Mouse (Mus musculus) intestine, postnatal 0 days (tissue): ENCODE measurements around the gene Rap1gap. TPM values are rescaled to one million over a fixed set of nuclear protein-coding genes. Genes with fewer than 3 reads are reported as not detected.

Experiments
- ATAC-seq: fragments of 200-750 bp; cut with Nextera tagmentation; 2 replicates; pipeline ENCODE4 v1.8.0; 2017; ENCODE audit warnings: mild to moderate bottlenecking, moderate TSS enrichment, moderate library complexity
- H3K27ac ChIP-seq: fragments of 300-500 bp; sonication (generic); 2 replicates; pipeline ENCODE4 v1.5.1; 2014; ENCODE audit warnings: mild to moderate bottlenecking, low read depth, low read length, moderate library complexity
- H3K27me3 ChIP-seq: fragments of 300-500 bp; sonication (generic); replicated peaks from 2 replicates; pipeline ENCODE4 v1.6.1; 2014; ENCODE audit warnings: low read length, mixed read lengths; ENCODE audit not compliant: control insufficient read depth, insufficient read depth
- H3K36me3 ChIP-seq: fragments of 300-500 bp; sonication (generic); 2 replicates; pipeline ENCODE4 v1.6.1; 2014; ENCODE audit warnings: mild to moderate bottlenecking, moderate library complexity; ENCODE audit not compliant: control insufficient read depth, insufficient read depth
- H3K4me1 ChIP-seq: fragments of 300-500 bp; sonication (generic); replicated peaks from 2 replicates; pipeline ENCODE4 v1.6.1; 2014; ENCODE audit warnings: antibody characterized with exemption, low read length, mixed read lengths; ENCODE audit not compliant: control insufficient read depth, insufficient read depth
- H3K4me2 ChIP-seq: fragments of 300-500 bp; sonication (generic); replicated peaks from 2 replicates; pipeline ENCODE4 v1.6.1; 2014; ENCODE audit warnings: low read depth, mild to moderate bottlenecking, moderate library complexity
- H3K4me3 ChIP-seq: fragments of 300-500 bp; sonication (generic); 2 replicates; pipeline ENCODE4 v1.5.1; 2014; ENCODE audit warnings: low read depth, low read length
- H3K9ac ChIP-seq: fragments of 300-500 bp; sonication (generic); 2 replicates; pipeline ENCODE4 v1.6.1; 2014; ENCODE audit warnings: mild to moderate bottlenecking, low read depth, low read length
- H3K9me3 ChIP-seq: fragments of 300-500 bp; sonication (generic); 2 replicates; pipeline ENCODE4 v1.6.1; 2016; ENCODE audit warnings: mixed run types; ENCODE audit not compliant: control insufficient read depth
- CTCF ChIP-seq: sonication (generic); IDR thresholded peaks from 2 replicates; pipeline ENCODE4 v1.5.1; 2016; ENCODE audit warnings: low read depth, mild to moderate bottlenecking, control low read depth, antibody characterized with exemption, moderate library complexity
- whole genome bisulfite sequencing: fragments of 180-500 bp; shearing (Covaris S2); extraction: QIAGEN DNeasy Blood & Tissue Kit; methylation state at CpG from one replicate; pipeline ENCODE4 v1.1.7; 2014; 5-methylcytosine and 5-hydroxymethylcytosine counted together
- polyA plus RNA-seq: library from polyadenylated mRNA; unstranded; fragments of >200 nt; fragmentation: Nextera tagmentation; extraction: Ambion mirVana; gene quantifications from 2 replicates; pipeline ENCODE4 v1.2.1, GENCODE M21; 2015

Gene Rap1gap
- polyA plus RNA-seq, 1 experiment from 2014 or later = 9.1 TPM

DNA sequence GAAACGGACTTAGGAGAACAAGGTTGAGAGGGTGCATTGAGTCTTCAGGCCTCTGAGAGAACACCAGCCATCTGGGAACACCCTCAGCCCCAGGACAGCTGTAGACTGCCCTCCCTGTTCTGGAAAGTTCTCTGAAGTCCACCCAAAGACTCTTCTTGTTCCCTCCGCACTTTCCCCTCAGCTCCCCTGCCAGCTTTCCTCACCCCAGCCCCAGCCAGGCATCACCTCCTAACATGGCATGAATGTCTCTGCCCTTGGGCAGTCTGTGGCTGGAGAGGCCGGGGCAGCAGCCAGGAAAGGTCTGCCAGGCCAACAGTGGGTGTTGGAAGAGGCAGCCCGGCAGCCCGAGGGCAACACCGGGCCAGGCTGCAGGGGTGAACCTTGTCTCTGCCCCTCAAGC, 104.3 kb downstream of the Rap1gap start:
- Histone ChIP-seq H3K4me3 (no peak overlapping the region), H3K9me3 (no peaks in the 10 kb centered on the region), H3K9ac (no peak overlapping the region), H3K36me3 (no peaks in the 10 kb centered on the region), H3K4me1 (no peaks in the 10 kb centered on the region), H3K4me2 (no peak overlapping the region), H3K27me3 (no peaks in the 10 kb centered on the region), H3K27ac (no peak overlapping the region)
- WGBS = 70% methylated on average over 6 of the region's 6 CpGs
- no peak for TF ChIP-seq CTCF
- ATAC-seq = no peak

DNA sequence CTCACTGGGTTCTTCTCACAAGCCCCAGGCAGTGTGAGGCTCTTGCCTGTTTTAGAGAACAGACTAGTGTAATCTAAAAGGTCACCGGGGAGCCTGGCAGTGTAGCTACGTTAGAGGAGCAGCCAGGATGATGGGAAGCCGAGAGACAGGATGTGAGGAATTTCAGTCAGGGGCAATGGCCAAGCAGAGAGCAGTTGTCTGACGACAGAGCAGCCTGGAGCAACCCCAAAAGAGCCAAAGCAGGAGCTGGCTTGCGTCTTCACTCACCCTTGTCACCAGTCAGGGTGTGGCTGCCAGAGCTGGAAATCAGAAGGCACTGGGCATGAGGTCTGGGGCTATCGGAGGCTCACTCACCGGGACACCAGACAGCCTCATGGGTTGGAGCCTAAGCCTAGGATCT, 105.1 kb downstream of the Rap1gap start:
- no peak overlapping the region for H3K4me2 ChIP-seq
- no peak for TF ChIP-seq CTCF
- no peaks in the 10 kb centered on the region for H3K27me3 ChIP-seq
- ATAC-seq = no peak
- 45% methylated on average over 7 of the region's 7 CpGs for WGBS
- H3K9ac ChIP-seq = no peak overlapping the region
- H3K36me3 ChIP-seq = no peaks in the 10 kb centered on the region
- H3K27ac ChIP-seq = no peak overlapping the region
- no peak overlapping the region for H3K4me3 ChIP-seq
- H3K4me1 ChIP-seq = no peaks in the 10 kb centered on the region
- no peaks in the 10 kb centered on the region for H3K9me3 ChIP-seq

DNA sequence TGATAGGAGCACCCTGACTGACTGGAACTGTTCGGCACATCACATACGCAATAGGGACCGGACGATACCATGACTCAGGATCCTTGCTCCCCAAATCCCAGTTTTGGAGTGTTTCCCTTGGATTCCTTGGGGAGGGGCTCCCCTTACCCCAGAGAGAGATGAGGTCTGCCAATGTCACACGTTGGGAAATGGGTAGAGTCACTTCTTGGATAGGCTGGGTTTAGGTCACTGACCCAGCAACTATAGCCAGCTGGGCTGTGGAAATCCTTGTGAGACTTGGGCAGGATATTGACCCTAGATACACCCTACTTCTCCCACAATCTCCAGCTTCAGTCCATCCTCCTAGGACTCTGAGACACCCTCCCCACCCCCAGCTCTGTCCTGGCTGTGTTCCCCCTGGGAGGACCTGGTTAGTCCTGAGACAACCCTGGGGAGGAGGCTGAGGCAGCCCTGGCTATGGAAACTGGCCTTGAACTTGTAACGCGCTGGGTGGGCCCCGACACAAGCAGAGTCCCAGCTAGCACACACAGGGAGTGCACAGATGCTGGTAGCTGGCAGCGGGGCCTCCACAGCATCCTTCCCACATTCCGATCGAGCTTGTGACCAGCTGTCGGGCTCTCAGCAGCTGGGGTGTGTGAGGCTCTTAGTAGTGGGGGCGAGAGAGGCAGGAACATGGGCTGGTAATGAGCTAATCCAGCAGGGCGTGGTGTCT, 106.5 kb downstream of the Rap1gap start:
- no peaks in the 10 kb centered on the region for H3K9me3 ChIP-seq
- 62% methylated on average over 14 of the region's 14 CpGs for WGBS

DNA sequence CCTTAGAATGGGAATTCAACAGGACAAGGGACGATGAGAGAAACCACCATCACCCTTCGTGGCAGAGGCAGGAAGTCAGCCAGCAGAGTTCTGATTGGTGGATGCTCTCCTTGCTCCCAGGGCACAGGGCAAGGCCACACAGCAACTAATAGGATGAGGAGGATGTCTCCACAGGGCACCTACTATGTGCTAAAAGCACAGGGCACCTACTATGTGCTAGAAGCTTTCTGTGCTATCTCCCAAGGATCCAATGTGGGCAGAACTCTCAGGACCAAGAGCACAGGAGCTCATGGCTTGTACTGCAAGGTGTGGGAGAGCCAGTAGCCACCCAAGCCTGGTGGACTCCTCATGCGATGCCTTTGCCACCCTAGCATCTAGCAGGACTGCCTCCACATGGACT, 107.2 kb downstream of the Rap1gap start:
- WGBS = 74% methylated on average over 3 of the region's 3 CpGs
- no peaks in the 10 kb centered on the region for H3K4me1 ChIP-seq
- TF ChIP-seq CTCF = no peak
- no peaks in the 10 kb centered on the region for H3K36me3 ChIP-seq
- H3K9ac ChIP-seq = no peak overlapping the region
- H3K9me3 ChIP-seq = no peaks in the 10 kb centered on the region
- H3K27me3 ChIP-seq = no peaks in the 10 kb centered on the region
- H3K27ac ChIP-seq = no peak overlapping the region
- no peak for ATAC-seq
- no peak overlapping the region for H3K4me3 ChIP-seq
- H3K4me2 ChIP-seq = no peak overlapping the region

More for the DNA sequence above, 106.5 kb downstream of the Rap1gap start:
- Histone ChIP-seq H3K4me1 (no peaks in the 10 kb centered on the region), H3K27ac (no peak overlapping the region), H3K36me3 (no peaks in the 10 kb centered on the region), H3K27me3 (no peaks in the 10 kb centered on the region), H3K4me3 (no peak overlapping the region), H3K4me2 (no peak overlapping the region), H3K9ac (no peak overlapping the region)
- TF ChIP-seq CTCF = no peak
- no peak for ATAC-seq

- Histone ChIP-seq H3K9ac (no peak overlapping the region), H3K4me1 (no peaks in the 10 kb centered on the region), H3K4me3 (no peak overlapping the region), H3K27me3 (no peaks in the 10 kb centered on the region), H3K27ac (no peak overlapping the region), H3K36me3 (no peaks in the 10 kb centered on the region), H3K4me2 (no peak overlapping the region), H3K9me3 (no peaks in the 10 kb centered on the region)
- WGBS = 73% methylated on average over 16 of the region's 16 CpGs
- no peak for TF ChIP-seq CTCF
- no peak for ATAC-seq
Observed at GRCm38 (mm10) chr4:137772438-137773056, 108.0 kb downstream of the Rap1gap start.

- H3K4me1 ChIP-seq = no peaks in the 10 kb centered on the region
- H3K9me3 ChIP-seq = no peaks in the 10 kb centered on the region
- no peak overlapping the region for H3K27ac ChIP-seq
- no peaks in the 10 kb centered on the region for H3K27me3 ChIP-seq
- ATAC-seq = no peak
- WGBS = 59% methylated on average over 2 of the region's 2 CpGs
- H3K4me2 ChIP-seq = no peak overlapping the region
- no peak for TF ChIP-seq CTCF
- no peak overlapping the region for H3K4me3 ChIP-seq
- no peaks in the 10 kb centered on the region for H3K36me3 ChIP-seq
- no peak overlapping the region for H3K9ac ChIP-seq
Observed at GRCm38 (mm10) chr4:137773369-137773899, 108.9 kb downstream of the Rap1gap start.
